Mouse (Mus musculus) cerebellum, adult 18-20 months (tissue): ENCODE measurements around the gene Gfod1.

Experiments
- DNase-seq, 2 experiments: peaks; one replicate each; pipeline ENCODE4 v3.0.0; 2021

Gene Gfod1

DNA sequence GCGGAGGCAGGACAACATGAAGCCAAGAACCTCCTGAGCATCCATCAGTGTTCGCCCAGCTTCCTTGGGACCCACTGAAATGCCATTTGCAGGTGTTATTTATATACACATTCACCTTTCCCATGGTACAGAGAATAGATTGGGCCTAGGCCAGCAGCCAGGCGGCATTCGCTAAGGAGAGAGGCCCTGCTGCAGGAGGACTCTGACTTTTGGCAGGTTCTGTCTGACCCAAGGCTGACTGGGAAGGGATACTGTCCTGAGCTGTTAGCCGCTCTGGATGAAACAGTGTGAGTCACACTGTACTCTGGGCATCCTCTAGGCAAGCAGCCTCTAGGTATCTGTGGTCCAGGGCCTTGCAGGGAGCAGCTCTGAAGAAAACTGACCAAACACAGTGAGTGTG lies 6.4 kb downstream of the Gfod1 start:
- peak; percentile 76 to 81 for DNase-seq

DNA sequence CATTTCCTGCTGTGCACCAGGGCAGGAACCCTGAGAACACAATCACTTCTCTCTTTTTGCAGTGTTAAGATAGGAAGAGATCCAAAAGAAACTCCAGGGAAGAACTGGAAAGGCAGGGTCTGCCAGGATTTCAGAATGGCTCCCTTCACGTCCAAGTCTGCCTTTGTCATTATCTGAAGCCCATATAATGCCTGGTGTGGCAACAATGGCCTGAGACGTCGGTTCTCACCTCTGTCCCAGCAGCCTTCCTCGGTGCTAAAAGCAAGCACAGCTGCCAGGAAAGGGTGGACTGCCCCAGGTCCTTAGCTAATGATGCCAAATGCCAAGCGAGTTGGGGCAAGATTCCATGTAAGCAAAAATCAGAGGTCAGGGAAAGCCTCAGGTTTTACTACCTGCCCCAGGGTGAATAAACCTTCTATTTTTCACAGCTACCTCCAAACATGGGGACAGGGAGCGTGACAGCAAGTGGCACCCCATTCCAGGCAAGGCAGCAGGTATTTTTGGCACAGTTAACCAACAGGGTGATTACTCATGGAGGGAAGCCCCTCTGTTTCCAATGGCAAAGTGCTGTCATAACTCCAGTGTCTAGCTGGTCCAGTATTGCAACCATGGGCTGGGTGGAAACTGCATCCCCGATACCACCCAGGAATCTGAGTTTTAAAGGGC lies 7.7 kb downstream of the Gfod1 start:
- peak; percentile 12 to 31 for DNase-seq

DNA sequence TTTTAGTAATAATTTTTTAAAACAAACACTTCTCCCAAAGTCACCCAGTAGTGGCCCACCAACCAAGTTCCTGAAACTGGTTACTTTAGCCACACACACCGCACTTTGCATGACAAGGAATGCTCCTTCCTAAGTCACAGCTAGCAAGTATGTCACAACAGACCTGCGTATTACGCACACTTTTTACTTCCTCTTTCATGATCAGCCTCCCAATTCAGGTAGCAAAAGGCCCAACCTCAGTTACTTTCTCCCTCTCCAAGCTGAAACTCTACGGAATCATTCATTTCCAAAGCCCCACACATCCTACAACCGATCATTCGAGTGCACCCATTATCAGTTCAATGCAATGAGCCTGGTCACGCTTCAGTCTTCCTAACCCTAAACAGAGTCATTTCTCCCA lies 8.3 kb downstream of the Gfod1 start:
- DNase-seq, result no peak

GRCm38 (mm10) chr13:43294957-43295590 lies 8.9 kb downstream of the Gfod1 start:
- peak; percentile 16 to 28 for DNase-seq

- DNase-seq, result no peak
Observed at GRCm38 (mm10) chr13:43292892-43293291, 11.1 kb downstream of the Gfod1 start.

- DNase-seq, result peak in 1 of 2 experiments; percentile 27
Observed at GRCm38 (mm10) chr13:43289076-43289475, 14.9 kb downstream of the Gfod1 start.

DNA sequence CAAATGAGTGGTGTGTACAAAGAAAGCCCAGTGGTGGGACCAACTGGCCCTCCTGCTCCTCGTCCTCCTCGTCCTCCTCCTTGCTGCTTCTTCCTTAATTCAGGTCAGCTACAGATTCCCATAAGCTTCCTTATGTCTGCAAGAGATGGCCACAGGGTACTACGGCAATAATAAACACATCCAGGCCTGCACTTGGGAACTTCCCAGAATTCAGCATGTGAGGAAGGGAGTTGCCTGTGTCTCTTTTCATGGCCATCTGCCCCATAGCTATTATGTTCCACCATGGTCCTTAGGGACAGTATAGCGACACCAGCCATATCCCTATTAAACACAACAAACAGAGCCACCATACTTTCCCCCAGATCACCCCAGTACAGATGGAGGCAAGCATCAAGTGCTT lies 15.5 kb downstream of the Gfod1 start:
- DNase-seq, result peak; percentile 28 to 31

DNA sequence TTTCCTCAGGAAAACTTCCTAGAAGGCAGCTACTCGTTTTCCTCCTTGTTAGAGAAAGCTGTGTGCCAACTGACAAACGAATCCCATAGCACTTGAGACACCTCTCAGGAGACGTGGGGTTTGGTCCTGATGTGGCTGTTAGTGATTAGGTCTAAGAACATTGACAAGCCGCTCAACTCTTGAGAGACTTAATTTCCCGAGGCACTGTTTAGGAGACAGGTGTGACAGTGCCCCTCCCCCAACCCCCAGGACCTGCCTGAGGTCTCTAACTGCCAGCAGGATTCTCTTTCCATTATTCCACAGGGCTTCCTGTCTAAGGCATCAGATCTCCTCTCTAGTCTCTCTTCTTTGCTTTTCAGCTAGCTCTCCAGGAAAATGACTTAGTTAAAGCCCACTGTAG lies 15.9 kb downstream of the Gfod1 start:
- DNase-seq, result peak; percentile 47 to 52

DNA sequence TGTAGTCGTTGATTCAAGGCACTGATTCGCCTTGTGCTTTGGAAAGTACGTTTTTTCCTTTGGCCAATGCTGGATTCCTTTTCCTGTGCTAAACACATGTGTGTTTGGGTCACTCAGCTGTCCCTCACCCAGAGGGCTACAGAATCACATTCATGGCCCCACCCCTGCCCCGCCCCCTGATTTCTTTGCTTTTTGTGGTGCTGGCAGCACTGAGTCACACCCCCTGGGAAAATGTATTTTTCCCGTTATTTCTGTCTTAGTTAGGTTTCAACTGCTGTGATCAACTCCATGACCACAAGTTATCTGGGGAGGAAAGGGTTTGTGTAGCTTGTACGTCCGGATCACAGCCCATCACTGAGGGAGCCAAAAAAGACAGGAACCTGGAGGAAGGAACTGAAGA lies 17.1 kb downstream of the Gfod1 start:
- peak in 1 of 2 experiments; percentile 4 for DNase-seq

DNA sequence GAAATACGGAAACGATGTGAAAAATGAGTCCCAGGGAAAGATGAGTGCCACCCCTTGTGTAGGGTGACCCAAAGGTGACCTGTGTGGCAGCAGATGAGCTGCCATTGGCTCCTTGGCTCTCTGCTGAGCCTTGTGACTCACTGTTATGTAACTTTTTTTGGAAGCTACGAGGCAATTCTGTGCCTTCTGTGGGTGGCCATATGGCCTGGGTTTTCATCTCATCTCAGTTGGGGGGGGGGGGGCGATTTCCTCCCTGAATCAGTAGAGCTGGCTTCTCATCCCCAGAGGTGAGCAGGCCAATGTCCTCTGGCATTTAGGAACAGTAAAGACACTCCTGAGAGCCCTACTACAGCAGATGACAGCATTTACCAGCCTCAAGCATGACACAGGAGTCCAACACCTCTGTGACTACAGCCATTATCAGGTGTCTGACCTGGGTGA lies 19.2 kb downstream of the Gfod1 start:
- peak; percentile 84 to 88 for DNase-seq

DNA sequence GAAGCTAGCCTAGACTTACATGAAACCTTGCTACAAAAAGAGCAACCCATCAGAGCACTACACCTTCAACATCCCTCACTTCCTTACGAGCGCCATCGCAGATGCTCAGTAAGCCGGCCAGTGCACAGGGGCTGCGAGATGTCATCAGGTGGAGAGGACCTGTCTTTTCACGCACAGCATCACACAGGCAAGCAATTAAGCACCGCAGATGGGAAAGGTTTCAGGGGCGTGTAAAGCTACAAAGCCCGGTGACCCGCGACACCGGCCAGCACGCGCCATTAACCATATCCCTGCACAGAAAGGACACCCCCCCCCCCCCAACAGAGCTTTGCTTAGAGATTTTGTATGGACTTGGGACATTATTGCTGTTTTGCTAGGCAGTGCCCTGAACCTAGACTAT lies 30.1 kb downstream of the Gfod1 start:
- no peak for DNase-seq

GRCm38 (mm10) chr13:43272303-43273135 lies 31.5 kb downstream of the Gfod1 start:
- DNase-seq, result no peak

DNA sequence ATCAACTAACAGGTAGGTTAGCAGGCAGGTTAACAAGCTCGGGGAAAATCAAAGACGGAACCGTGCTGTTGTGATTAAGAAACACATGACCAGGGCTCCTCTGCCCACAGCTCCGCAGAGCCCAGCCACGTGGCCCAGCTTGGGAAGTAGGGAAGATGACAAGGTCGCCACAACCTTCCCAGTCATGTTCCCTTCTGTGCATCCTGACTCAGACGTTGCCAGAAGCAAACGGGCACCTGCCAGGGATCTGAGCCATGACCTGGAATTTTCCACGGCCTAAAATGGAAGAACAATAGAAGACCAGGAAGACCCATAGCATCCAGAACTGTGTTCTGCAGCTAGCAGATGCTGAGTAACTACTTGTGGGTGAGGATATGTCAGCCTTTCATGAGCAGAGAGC lies 32.5 kb downstream of the Gfod1 start:
- peak; percentile 79 to 86 for DNase-seq

DNA sequence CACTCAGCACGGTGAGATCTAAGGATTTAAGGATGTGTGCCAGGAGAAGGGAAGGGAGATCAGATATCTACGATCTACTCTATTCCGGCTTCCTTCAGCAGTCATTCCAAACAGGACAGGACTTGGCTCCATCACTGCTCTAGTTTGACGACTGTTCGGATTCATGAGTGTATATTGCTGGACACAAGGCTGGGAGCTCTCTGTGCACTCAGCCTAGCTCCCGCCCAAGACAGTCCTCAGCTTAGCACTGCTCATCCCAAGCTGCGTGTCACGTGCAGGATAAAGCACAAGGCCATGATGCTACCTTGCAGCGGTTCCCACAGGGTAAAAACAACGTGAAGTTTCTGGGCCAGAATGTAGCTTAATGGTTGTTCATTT lies 33.8 kb downstream of the Gfod1 start:
- no peak for DNase-seq

DNA sequence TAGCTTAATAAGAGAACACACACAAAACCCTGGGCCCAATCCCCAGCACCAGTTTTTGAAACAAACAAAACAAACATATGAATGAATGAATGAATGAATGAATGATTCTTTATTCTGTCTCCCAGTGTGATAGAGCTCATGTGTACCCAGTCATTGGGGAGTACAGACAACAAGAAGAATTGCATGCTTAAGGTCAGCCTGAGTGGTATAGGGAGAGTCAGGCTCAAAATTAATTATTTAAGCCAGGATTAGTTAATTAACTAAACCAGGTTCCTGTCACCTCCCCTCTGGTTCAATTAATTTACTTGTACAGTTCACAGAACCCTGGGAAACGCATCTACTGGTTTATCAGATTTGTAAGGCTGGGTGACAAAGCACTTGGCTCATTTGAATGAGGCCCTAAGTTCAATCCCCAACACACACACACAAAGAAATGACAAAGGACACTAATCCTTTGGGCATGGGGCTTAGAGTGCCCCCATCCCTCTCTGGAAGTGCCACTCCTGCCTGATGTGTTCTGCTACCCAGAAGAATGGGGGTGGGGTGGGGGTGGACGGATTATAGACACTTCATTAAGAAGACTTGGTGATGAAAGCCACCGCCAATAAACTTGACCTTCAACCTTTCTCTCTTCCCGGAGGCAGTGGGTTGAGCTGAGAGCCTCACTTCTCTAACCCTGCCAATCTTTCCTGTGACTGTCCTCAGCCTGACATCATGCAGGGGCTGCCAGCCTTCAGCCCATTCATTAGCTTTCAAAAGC lies 34.3 kb downstream of the Gfod1 start:
- DNase-seq, result no peak

GRCm38 (mm10) chr13:43268539-43269327 lies 35.2 kb downstream of the Gfod1 start:
- no peak for DNase-seq

- no peak for DNase-seq
Observed at GRCm38 (mm10) chr13:43267902-43268301, 36.1 kb downstream of the Gfod1 start.

DNA sequence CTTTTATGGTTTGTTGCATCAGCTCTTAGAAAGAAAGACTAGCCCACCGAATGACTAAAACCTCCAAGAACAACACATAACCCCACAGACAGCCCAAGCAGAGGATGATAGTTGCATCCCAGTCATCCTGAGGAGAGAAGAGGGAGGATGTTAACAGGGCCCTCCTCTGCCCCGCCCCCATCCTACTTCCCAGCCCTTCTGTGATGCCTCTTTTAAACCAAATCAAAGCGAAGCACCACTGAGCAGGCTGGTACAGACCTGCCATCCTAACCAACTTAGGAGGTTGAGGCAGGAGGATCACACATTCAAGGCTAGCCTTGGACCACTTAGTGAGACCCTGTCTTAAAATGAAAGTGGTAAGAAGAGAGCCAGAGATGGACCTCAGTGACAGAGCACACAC lies 36.8 kb downstream of the Gfod1 start:
- no peak for DNase-seq

- no peak for DNase-seq
Observed at GRCm38 (mm10) chr13:43266333-43266732, 37.6 kb downstream of the Gfod1 start.

DNA sequence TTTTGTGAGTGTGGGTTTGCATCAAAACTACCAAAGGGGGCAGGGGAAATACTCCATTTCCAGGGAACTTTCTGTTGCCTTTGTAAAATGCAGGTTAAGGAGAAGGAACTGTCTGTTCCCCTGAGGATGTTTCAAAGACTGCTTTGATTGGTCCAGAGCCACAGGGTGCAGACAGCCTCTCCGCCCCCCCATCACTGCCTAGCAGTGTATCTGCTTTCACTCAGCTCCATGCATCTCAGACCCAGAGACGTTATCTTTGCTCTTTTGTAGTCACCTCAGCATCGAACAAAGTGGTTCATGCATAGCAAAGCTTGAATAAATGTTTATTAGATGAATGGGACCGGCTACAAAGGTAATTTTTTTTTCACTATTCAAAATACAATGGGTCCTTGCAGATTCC lies 38.9 kb downstream of the Gfod1 start:
- DNase-seq, result no peak

GRCm38 (mm10) chr13:43263646-43264045 lies 40.3 kb downstream of the Gfod1 start:
- no peak for DNase-seq

GRCm38 (mm10) chr13:43262114-43262739 lies 41.7 kb downstream of the Gfod1 start:
- DNase-seq, result peak; percentile 68 to 77
